Mouse (Mus musculus): ENCODE data around the gene Chrna10. TPM values are rescaled to one million over a fixed set of nuclear protein-coding genes. Genes with fewer than 3 reads are reported as not detected.

Gene Chrna10
- total and polyA plus RNA-seq, 3 experiments = 0.11 TPM; not detected in 2

- Histone ChIP-seq H3K4me3 (ENCODE audit: low read depth, low read length) (no peak overlapping the region), H3K36me3 (replicated peaks) (peaks cover 42% of the 10 kb centered on the region), H3K9me3 (replicated peaks) (no peaks in the 10 kb centered on the region), H3K27me3 (ENCODE audit: insufficient read depth, low read length) (peaks cover 19% of the 10 kb centered on the region), H3K4me1 (ENCODE audit: insufficient read depth, low read depth, low read length) (peaks cover 14% of the 10 kb centered on the region)
- no peak for TF ChIP-seq GATA2 (IDR thresholded peaks at IDR 0.05; ENCODE audit: borderline replicate concordance, low read depth, low read length)
- TF ChIP-seq POLR2AphosphoS5 (IDR thresholded peaks at IDR 0.05; ENCODE audit: insufficient replicate concordance, low read depth, low read length) = no peak
- no peak for TF ChIP-seq GATA1 (IDR thresholded peaks at IDR 0.05; ENCODE audit: borderline replicate concordance, low read length)
- no peak for TF ChIP-seq CTCF (IDR thresholded peaks at IDR 0.05; ENCODE audit: low read depth, low read length)
- no peak for TF ChIP-seq TAL1 (conservative IDR thresholded peaks at IDR 0.05; ENCODE audit: low read depth, low read length)
- ATAC-seq (ENCODE audit: extremely low read depth, insufficient number of reproducible peaks, low FRiP score, poor library complexity, severe bottlenecking) (no peak), DNase-seq (ENCODE audit: low spot score) (no peak)
Observed at GRCm38 (mm10) chr7:102117382-102117781, 754 bp upstream of the Chrna10 start.

- Histone ChIP-seq H3K9me3 (replicated peaks) (no peaks in the 10 kb centered on the region), H3K27me3 (ENCODE audit: insufficient read depth, low read length) (peaks cover 55% of the 10 kb centered on the region), H3K4me3 (ENCODE audit: low read depth, low read length) (peak overlapping the region; percentile 3; the same call in 1 of the 2 replicates), H3K4me1 (ENCODE audit: insufficient read depth, low read depth, low read length) (peaks cover 14% of the 10 kb centered on the region), H3K36me3 (replicated peaks) (peaks cover 3% of the 10 kb centered on the region)
- DNase-seq (ENCODE audit: low spot score) = no peak
- ATAC-seq (ENCODE audit: extremely low read depth, insufficient number of reproducible peaks, low FRiP score, poor library complexity, severe bottlenecking) = no peak
- no peak for TF ChIP-seq CTCF (IDR thresholded peaks at IDR 0.05; ENCODE audit: low read depth, low read length)
- TF ChIP-seq TAL1 (conservative IDR thresholded peaks at IDR 0.05; ENCODE audit: low read depth, low read length) = no peak
- no peak for TF ChIP-seq GATA1 (IDR thresholded peaks at IDR 0.05; ENCODE audit: borderline replicate concordance, low read length)
- no peak for TF ChIP-seq GATA2 (IDR thresholded peaks at IDR 0.05; ENCODE audit: borderline replicate concordance, low read depth, low read length)
- TF ChIP-seq POLR2AphosphoS5 (IDR thresholded peaks at IDR 0.05; ENCODE audit: insufficient replicate concordance, low read depth, low read length) = no peak
Observed at GRCm38 (mm10) chr7:102113151-102113729, 3.4 kb downstream of the Chrna10 start.

GRCm38 (mm10) chr7:102109746-102110145 lies 6.9 kb downstream of the Chrna10 start:
- no peaks in the 10 kb centered on the region for H3K36me3 ChIP-seq (replicated peaks)
- H3K27me3 ChIP-seq (ENCODE audit: insufficient read depth, low read length) = peaks cover 75% of the 10 kb centered on the region
- H3K4me3 ChIP-seq (ENCODE audit: low read depth, low read length) = no peak overlapping the region
- TF ChIP-seq GATA2 (IDR thresholded peaks at IDR 0.05; ENCODE audit: borderline replicate concordance, low read depth, low read length) (no peak), POLR2AphosphoS5 (IDR thresholded peaks at IDR 0.05; ENCODE audit: insufficient replicate concordance, low read depth, low read length) (no peak), GATA1 (IDR thresholded peaks at IDR 0.05; ENCODE audit: borderline replicate concordance, low read length) (no peak), CTCF (IDR thresholded peaks at IDR 0.05; ENCODE audit: low read depth, low read length) (no peak), TAL1 (conservative IDR thresholded peaks at IDR 0.05; ENCODE audit: low read depth, low read length) (no peak)
- no peaks in the 10 kb centered on the region for H3K9me3 ChIP-seq (replicated peaks)
- DNase-seq (ENCODE audit: low spot score) (no peak), ATAC-seq (ENCODE audit: extremely low read depth, insufficient number of reproducible peaks, low FRiP score, poor library complexity, severe bottlenecking) (no peak)
- H3K4me1 ChIP-seq (ENCODE audit: insufficient read depth, low read depth, low read length) = peaks cover 14% of the 10 kb centered on the region

- no peaks in the 10 kb centered on the region for H3K9me3 ChIP-seq (replicated peaks)
- peaks cover 78% of the 10 kb centered on the region for H3K27me3 ChIP-seq (ENCODE audit: insufficient read depth, low read length)
- no peaks in the 10 kb centered on the region for H3K36me3 ChIP-seq (replicated peaks)
- peaks cover 13% of the 10 kb centered on the region for H3K4me1 ChIP-seq (ENCODE audit: insufficient read depth, low read depth, low read length)
- no peak within 1 kb of the TSS for H3K4me3 ChIP-seq (ENCODE audit: low read depth, low read length)
- DNase-seq (ENCODE audit: low spot score) (no peak), ATAC-seq (ENCODE audit: extremely low read depth, insufficient number of reproducible peaks, low FRiP score, poor library complexity, severe bottlenecking) (no peak)
- TF ChIP-seq GATA1 (IDR thresholded peaks at IDR 0.05; ENCODE audit: borderline replicate concordance, low read length) (no peak), GATA2 (IDR thresholded peaks at IDR 0.05; ENCODE audit: borderline replicate concordance, low read depth, low read length) (no peak), POLR2AphosphoS5 (IDR thresholded peaks at IDR 0.05; ENCODE audit: insufficient replicate concordance, low read depth, low read length) (no peak), TAL1 (conservative IDR thresholded peaks at IDR 0.05; ENCODE audit: low read depth, low read length) (no peak), CTCF (IDR thresholded peaks at IDR 0.05; ENCODE audit: low read depth, low read length) (no peak)
Observed at GRCm38 (mm10) chr7:102109171-102109570, 7.5 kb downstream of the Chrna10 start, which contains the start of gene Art5. Gene Art5 (minus strand): TSS chr7:102109489.

GRCm38 (mm10) chr7:102108206-102108605 lies 8.4 kb downstream of the Chrna10 start:
- TF ChIP-seq GATA2 (IDR thresholded peaks at IDR 0.05; ENCODE audit: borderline replicate concordance, low read depth, low read length) (no peak), CTCF (IDR thresholded peaks at IDR 0.05; ENCODE audit: low read depth, low read length) (no peak), TAL1 (conservative IDR thresholded peaks at IDR 0.05; ENCODE audit: low read depth, low read length) (no peak), POLR2AphosphoS5 (IDR thresholded peaks at IDR 0.05; ENCODE audit: insufficient replicate concordance, low read depth, low read length) (no peak), GATA1 (IDR thresholded peaks at IDR 0.05; ENCODE audit: borderline replicate concordance, low read length) (no peak)
- H3K9me3 ChIP-seq (replicated peaks) = no peaks in the 10 kb centered on the region
- no peak overlapping the region for H3K4me3 ChIP-seq (ENCODE audit: low read depth, low read length)
- no peak for ATAC-seq (ENCODE audit: extremely low read depth, insufficient number of reproducible peaks, low FRiP score, poor library complexity, severe bottlenecking)
- peaks cover 9% of the 10 kb centered on the region for H3K4me1 ChIP-seq (ENCODE audit: insufficient read depth, low read depth, low read length)
- peaks cover 72% of the 10 kb centered on the region for H3K27me3 ChIP-seq (ENCODE audit: insufficient read depth, low read length)
- H3K36me3 ChIP-seq (replicated peaks) = no peaks in the 10 kb centered on the region
- no peak for DNase-seq (ENCODE audit: low spot score)

GRCm38 (mm10) chr7:102106700-102107141 lies 9.9 kb downstream of the Chrna10 start:
- TF ChIP-seq GATA2 (IDR thresholded peaks at IDR 0.05; ENCODE audit: borderline replicate concordance, low read depth, low read length) (no peak), POLR2AphosphoS5 (IDR thresholded peaks at IDR 0.05; ENCODE audit: insufficient replicate concordance, low read depth, low read length) (no peak), CTCF (IDR thresholded peaks at IDR 0.05; ENCODE audit: low read depth, low read length) (no peak), TAL1 (conservative IDR thresholded peaks at IDR 0.05; ENCODE audit: low read depth, low read length) (no peak), GATA1 (IDR thresholded peaks at IDR 0.05; ENCODE audit: borderline replicate concordance, low read length) (no peak)
- no peak for ATAC-seq (ENCODE audit: extremely low read depth, insufficient number of reproducible peaks, low FRiP score, poor library complexity, severe bottlenecking)
- H3K4me3 ChIP-seq (ENCODE audit: low read depth, low read length) = no peak overlapping the region

More at GRCm38 (mm10) chr7:102106700-102107141, 9.9 kb downstream of the Chrna10 start:
- Histone ChIP-seq H3K36me3 (replicated peaks) (no peaks in the 10 kb centered on the region), H3K9me3 (replicated peaks) (no peaks in the 10 kb centered on the region), H3K27me3 (ENCODE audit: insufficient read depth, low read length) (peaks cover 69% of the 10 kb centered on the region), H3K4me1 (ENCODE audit: insufficient read depth, low read depth, low read length) (peaks cover 15% of the 10 kb centered on the region)
- DNase-seq (ENCODE audit: low spot score) = no peak
